Mouse (Mus musculus): ENCODE results near the gene Crybb3. TPM values are rescaled to one million over a fixed set of nuclear protein-coding genes. Genes with fewer than 3 reads are reported as not detected.
"Not testable (repeated sequence)": the region's sequence is repeated elsewhere in the genome, so short reads cannot be mapped to it uniquely, and the experiment has no call there.

Crybb3 gene
- polyA plus RNA-seq, 1 experiment from 2014 or later = 0.68 TPM

- 47% methylated on average over 20 of the region's 20 CpGs for WGBS
- H3K36me3 ChIP-seq = no peaks in the 10 kb centered on the region
- no peak for ATAC-seq (ENCODE audit: low FRiP score)
- no peaks in the 10 kb centered on the region for H3K9me3 ChIP-seq
- H3K4me2 ChIP-seq = no peak overlapping the region
- H3K4me3 ChIP-seq = no peak overlapping the region
- H3K4me1 ChIP-seq (replicated peaks) = peaks cover 36% of the 10 kb centered on the region
- no peak overlapping the region for H3K9ac ChIP-seq
- no peaks in the 10 kb centered on the region for H3K27me3 ChIP-seq
- H3K27ac ChIP-seq = peak overlapping the region; percentile 40; the same call in 1 of the 2 replicates
These were observed 33.2 kb upstream of the Crybb3 start for GRCm38 (mm10) chr5:113114264-113115225.

GRCm38 (mm10) chr5:113113120-113113519, 31.7 kb upstream of the Crybb3 start:
- Histone ChIP-seq H3K27ac (no peak overlapping the region), H3K27me3 (no peaks in the 10 kb centered on the region), H3K9me3 (no peaks in the 10 kb centered on the region), H3K9ac (no peak overlapping the region), H3K4me3 (no peak overlapping the region), H3K36me3 (no peaks in the 10 kb centered on the region), H3K4me2 (no peak overlapping the region), H3K4me1 (replicated peaks) (peaks cover 30% of the 10 kb centered on the region)
- WGBS = 54% methylated on average over 5 of the region's 5 CpGs
- ATAC-seq (ENCODE audit: low FRiP score) = no peak

- no peaks in the 10 kb centered on the region for H3K27me3 ChIP-seq
- H3K36me3 ChIP-seq = no peaks in the 10 kb centered on the region
- no peak for ATAC-seq (ENCODE audit: low FRiP score)
- no peak overlapping the region for H3K4me2 ChIP-seq
- peaks cover 29% of the 10 kb centered on the region for H3K4me1 ChIP-seq (replicated peaks)
- H3K27ac ChIP-seq = no peak overlapping the region
- H3K4me3 ChIP-seq = no peak overlapping the region
- H3K9ac ChIP-seq = no peak overlapping the region
- WGBS = 4% methylated on average over 4 of the region's 4 CpGs
- no peaks in the 10 kb centered on the region for H3K9me3 ChIP-seq
These were observed 30.0 kb upstream of the Crybb3 start for GRCm38 (mm10) chr5:113111336-113111735.

GRCm38 (mm10) chr5:113110929-113111328, 29.5 kb upstream of the Crybb3 start:
- Histone ChIP-seq H3K9me3 (no peaks in the 10 kb centered on the region), H3K9ac (no peak overlapping the region), H3K4me2 (no peak overlapping the region), H3K27me3 (no peaks in the 10 kb centered on the region), H3K36me3 (no peaks in the 10 kb centered on the region), H3K4me1 (replicated peaks) (peaks cover 28% of the 10 kb centered on the region), H3K4me3 (no peak overlapping the region), H3K27ac (peak overlapping the region; percentile 77)
- WGBS = 0% methylated on average over 1 of the region's 1 CpGs
- no peak for ATAC-seq (ENCODE audit: low FRiP score)

GRCm38 (mm10) chr5:113109651-113110050, 28.3 kb upstream of the Crybb3 start:
- not testable (repeated sequence) for H3K4me3 ChIP-seq; H3K36me3 ChIP-seq; H3K4me2 ChIP-seq; H3K9ac ChIP-seq; H3K27ac ChIP-seq; H3K27me3 ChIP-seq; H3K9me3 ChIP-seq; ATAC-seq (ENCODE audit: low FRiP score)
- 88% methylated on average over 2 of the region's 2 CpGs for WGBS
- H3K4me1 ChIP-seq (replicated peaks) = peaks cover 26% of the 10 kb centered on the region

- Histone ChIP-seq H3K36me3 (no peaks in the 10 kb centered on the region), H3K9ac (no peak overlapping the region), H3K9me3 (no peaks in the 10 kb centered on the region), H3K27me3 (no peaks in the 10 kb centered on the region), H3K4me2 (no peak overlapping the region), H3K4me3 (no peak overlapping the region), H3K4me1 (replicated peaks) (peaks cover 16% of the 10 kb centered on the region), H3K27ac (no peak overlapping the region)
- no peak for ATAC-seq (ENCODE audit: low FRiP score)
- 81% methylated on average over 11 of the region's 11 CpGs for WGBS
These were observed 26.9 kb upstream of the Crybb3 start for GRCm38 (mm10) chr5:113108165-113108764.

GRCm38 (mm10) chr5:113107709-113108108, 26.3 kb upstream of the Crybb3 start:
- no peak for ATAC-seq (ENCODE audit: low FRiP score)
- Histone ChIP-seq H3K4me3 (no peak overlapping the region), H3K4me2 (no peak overlapping the region), H3K27ac (no peak overlapping the region), H3K9ac (no peak overlapping the region), H3K27me3 (no peaks in the 10 kb centered on the region), H3K4me1 (replicated peaks) (peaks cover 17% of the 10 kb centered on the region), H3K36me3 (no peaks in the 10 kb centered on the region), H3K9me3 (no peaks in the 10 kb centered on the region)
- WGBS = 74% methylated on average over 3 of the region's 3 CpGs

GRCm38 (mm10) chr5:113106594-113106993, 25.2 kb upstream of the Crybb3 start:
- Histone ChIP-seq H3K4me1 (replicated peaks) (peaks cover 21% of the 10 kb centered on the region), H3K9ac (no peak overlapping the region), H3K4me3 (no peak overlapping the region), H3K27ac (no peak overlapping the region), H3K9me3 (no peaks in the 10 kb centered on the region), H3K27me3 (no peaks in the 10 kb centered on the region), H3K4me2 (no peak overlapping the region), H3K36me3 (no peaks in the 10 kb centered on the region)
- no peak for ATAC-seq (ENCODE audit: low FRiP score)
- 83% methylated on average over 7 of the region's 7 CpGs for WGBS

GRCm38 (mm10) chr5:113105481-113105880, 24.1 kb upstream of the Crybb3 start:
- Histone ChIP-seq H3K36me3 (no peaks in the 10 kb centered on the region), H3K4me2 (no peak overlapping the region), H3K9ac (no peak overlapping the region), H3K27ac (no peak overlapping the region), H3K27me3 (no peaks in the 10 kb centered on the region), H3K4me3 (no peak overlapping the region), H3K4me1 (replicated peaks) (peaks cover 12% of the 10 kb centered on the region), H3K9me3 (no peaks in the 10 kb centered on the region)
- WGBS = 90% methylated on average over 4 of the region's 4 CpGs
- ATAC-seq (ENCODE audit: low FRiP score) = no peak

GRCm38 (mm10) chr5:113105035-113105434, 23.7 kb upstream of the Crybb3 start:
- ATAC-seq (ENCODE audit: low FRiP score) = no peak
- no peak overlapping the region for H3K27ac ChIP-seq
- no peak overlapping the region for H3K9ac ChIP-seq
- H3K36me3 ChIP-seq = no peaks in the 10 kb centered on the region
- no peak overlapping the region for H3K4me3 ChIP-seq
- H3K9me3 ChIP-seq = no peaks in the 10 kb centered on the region
- H3K4me1 ChIP-seq (replicated peaks) = peaks cover 12% of the 10 kb centered on the region
- WGBS = 81% methylated on average over 9 of the region's 9 CpGs
- no peaks in the 10 kb centered on the region for H3K27me3 ChIP-seq
- no peak overlapping the region for H3K4me2 ChIP-seq

- H3K4me2 ChIP-seq = no peak overlapping the region
- H3K27ac ChIP-seq = 0 out of 2 replicates have a peak overlapping the region, but pooled peaks have one; percentile 10
- no peak overlapping the region for H3K4me3 ChIP-seq
- no peak for ATAC-seq (ENCODE audit: low FRiP score)
- no peaks in the 10 kb centered on the region for H3K36me3 ChIP-seq
- H3K9me3 ChIP-seq = no peaks in the 10 kb centered on the region
- no peak overlapping the region for H3K9ac ChIP-seq
- H3K27me3 ChIP-seq = no peaks in the 10 kb centered on the region
- peaks cover 7% of the 10 kb centered on the region for H3K4me1 ChIP-seq (replicated peaks)
- WGBS = 27% methylated on average over 7 of the region's 7 CpGs
These were observed 21.1 kb upstream of the Crybb3 start for GRCm38 (mm10) chr5:113102455-113102854.

GRCm38 (mm10) chr5:113101457-113101856, 20.1 kb upstream of the Crybb3 start:
- H3K27me3 ChIP-seq = no peaks in the 10 kb centered on the region
- peaks cover 7% of the 10 kb centered on the region for H3K4me1 ChIP-seq (replicated peaks)
- no peak overlapping the region for H3K9ac ChIP-seq
- ATAC-seq (ENCODE audit: low FRiP score) = no peak
- H3K27ac ChIP-seq = no peak overlapping the region
- no peaks in the 10 kb centered on the region for H3K9me3 ChIP-seq
- H3K4me2 ChIP-seq = no peak overlapping the region
- WGBS = 86% methylated on average over 10 of the region's 10 CpGs
- no peaks in the 10 kb centered on the region for H3K36me3 ChIP-seq
- H3K4me3 ChIP-seq = no peak overlapping the region

All from hindbrain, embryonic 13.5 days (tissue).